Mouse (Mus musculus) activated CD4-positive, CD25-positive, alpha-beta regulatory T cell, adult 4 months (primary cell): Measurements from ENCODE around the gene Sema4a. TPM values are rescaled to one million over a fixed set of nuclear protein-coding genes. Genes with fewer than 3 reads are reported as not detected.
A peak's percentile ranks its signal among the peaks of the same experiment; 100 is the strongest.

Experiments
- ATAC-seq: one replicate; pipeline ENCODE4 v1.8.0; 2017
- polyA plus RNA-seq, 2 experiments: library from polyadenylated mRNA; unstranded; fragments of 100-300 nt; shearing (Covaris generic); gene quantifications; one replicate each; pipeline ENCODE4 v1.2.1; 2017

Gene Sema4a
- polyA plus RNA-seq, 2 experiments from 2014 or later: 31.5 to 44.8 TPM

DNA sequence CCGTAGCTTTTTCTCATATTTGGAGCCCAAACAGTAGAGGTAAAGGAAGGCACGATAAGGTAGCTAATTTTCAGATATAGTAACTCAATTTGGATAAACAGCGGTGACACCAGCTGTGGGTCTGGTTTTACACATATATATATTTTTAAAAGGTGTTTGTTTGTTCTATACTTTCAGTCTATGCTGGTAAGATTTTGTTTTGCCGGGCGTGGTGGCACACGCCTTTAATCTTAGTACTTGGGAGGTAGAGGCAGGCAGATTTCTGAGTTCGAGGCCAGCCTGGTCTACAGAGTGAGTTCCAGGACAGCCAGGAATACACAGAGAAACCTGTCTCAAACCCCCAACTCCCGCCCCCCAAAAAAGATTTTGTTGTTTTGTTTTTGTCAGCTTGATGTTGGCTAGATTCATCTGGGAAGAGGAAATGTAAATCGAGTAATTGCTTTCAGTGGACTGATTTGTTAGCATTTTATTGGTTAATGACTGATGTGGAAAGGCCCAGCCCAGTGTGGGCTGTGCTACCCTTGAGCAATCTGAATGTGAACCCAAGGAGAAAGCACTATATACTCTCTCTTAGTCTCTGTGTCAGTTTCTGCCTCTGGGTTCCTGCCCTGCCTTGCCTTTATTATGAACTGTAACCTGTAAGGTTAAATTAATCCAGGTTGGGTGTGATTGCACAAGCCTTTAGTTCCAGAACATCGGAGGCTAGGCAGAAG is 35.1 kb downstream of the Sema4a start:
- no peak for ATAC-seq

- no peak for ATAC-seq
These were observed 35.7 kb downstream of the Sema4a start for GRCm38 (mm10) chr3:88425330-88425689.

- ATAC-seq: peak; percentile 100
These were observed 36.2 kb downstream of the Sema4a start, which contains the start of gene Slc25a44 for GRCm38 (mm10) chr3:88424605-88425329. TSS of gene Slc25a44 (minus strand) at chr3:88425139.

DNA sequence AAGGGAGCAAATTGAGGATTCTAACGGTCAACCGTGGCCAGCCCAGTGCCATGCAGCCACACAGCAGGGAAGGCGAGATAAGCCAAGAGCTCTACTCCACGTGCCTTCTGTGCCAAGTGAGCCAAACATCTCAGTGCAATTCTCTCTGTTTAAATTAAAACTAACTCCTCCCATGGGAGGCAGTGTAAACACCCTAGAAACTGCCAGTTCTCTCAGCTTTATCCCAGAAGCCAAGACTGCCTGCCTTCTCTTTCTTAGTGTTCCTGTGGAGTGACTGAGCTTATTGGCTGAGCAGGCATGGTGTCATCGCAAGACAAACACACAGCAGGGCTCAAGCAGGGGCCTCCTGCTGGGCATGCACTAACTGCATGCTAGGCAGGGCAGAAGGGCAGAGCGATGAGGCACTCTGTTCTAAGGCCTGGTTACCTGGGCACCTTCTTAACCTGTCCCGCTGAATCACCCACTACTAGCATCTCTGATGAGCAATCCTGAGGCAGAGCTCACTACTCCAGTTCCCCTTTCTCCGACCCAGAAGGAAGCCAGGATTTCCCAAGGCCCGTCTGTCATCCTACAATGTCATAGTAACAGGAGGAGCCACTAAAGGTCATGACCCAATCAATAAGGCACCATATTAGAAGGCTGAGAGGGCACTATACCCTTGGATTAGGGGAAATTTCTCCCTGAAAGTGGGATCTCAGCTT is 38.8 kb downstream of the Sema4a start:
- no peak for ATAC-seq

- ATAC-seq: no peak
These were observed 40.2 kb downstream of the Sema4a start for GRCm38 (mm10) chr3:88420771-88421170.

- ATAC-seq: no peak
These were observed 43.0 kb downstream of the Sema4a start for GRCm38 (mm10) chr3:88418016-88418415.

- no peak for ATAC-seq
These were observed 45.3 kb downstream of the Sema4a start for GRCm38 (mm10) chr3:88415668-88416067.

GRCm38 (mm10) chr3:88412636-88413035 is 48.3 kb downstream of the Sema4a start:
- ATAC-seq: no peak

DNA sequence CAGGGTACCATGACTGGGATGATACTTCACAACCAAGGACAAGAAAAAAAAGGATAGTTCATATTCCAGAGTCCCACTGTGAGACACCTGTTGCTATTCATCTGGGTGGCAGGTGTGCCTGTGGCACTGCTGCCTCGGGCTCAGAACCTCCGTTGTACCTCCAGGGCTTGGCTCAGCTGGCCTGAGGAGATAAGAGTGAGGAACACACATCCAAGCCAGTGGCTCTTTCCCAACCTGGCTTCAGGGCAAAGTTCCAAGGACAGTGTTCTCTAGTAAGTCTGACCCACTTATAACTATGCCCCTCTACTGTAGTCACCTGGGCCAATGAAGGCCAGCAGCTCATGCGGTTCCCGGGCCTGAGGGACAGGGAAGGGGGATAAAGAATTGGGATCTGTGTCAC is 49.3 kb downstream of the Sema4a start:
- no peak for ATAC-seq

GRCm38 (mm10) chr3:88410645-88411031 is 50.3 kb downstream of the Sema4a start:
- ATAC-seq: no peak

GRCm38 (mm10) chr3:88409741-88410644 is 51.0 kb downstream of the Sema4a start, which contains the start of gene Pmf1:
TSS of gene Pmf1 (minus strand) at chr3:88410331.
- ATAC-seq: peak; percentile 96

DNA sequence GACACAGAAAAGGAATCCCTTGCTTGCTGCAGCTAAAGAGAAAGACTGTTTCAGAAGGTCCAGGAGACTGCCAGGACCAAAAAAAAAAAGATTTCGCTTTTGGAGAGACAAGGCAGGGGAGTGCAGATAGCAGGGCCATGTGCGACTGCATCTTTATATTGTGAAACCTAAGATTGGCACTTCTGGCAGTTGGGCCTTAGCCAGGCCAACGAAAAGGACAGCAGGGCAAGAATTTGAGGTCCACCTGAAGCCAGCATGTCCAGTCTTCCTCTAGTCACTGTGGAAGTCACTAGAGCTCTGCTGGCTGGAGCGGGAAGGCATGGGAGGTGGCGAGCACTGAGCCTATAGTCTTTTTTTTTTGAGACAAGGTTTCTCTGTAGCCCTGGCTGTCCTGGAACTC is 52.0 kb downstream of the Sema4a start:
- no peak for ATAC-seq

DNA sequence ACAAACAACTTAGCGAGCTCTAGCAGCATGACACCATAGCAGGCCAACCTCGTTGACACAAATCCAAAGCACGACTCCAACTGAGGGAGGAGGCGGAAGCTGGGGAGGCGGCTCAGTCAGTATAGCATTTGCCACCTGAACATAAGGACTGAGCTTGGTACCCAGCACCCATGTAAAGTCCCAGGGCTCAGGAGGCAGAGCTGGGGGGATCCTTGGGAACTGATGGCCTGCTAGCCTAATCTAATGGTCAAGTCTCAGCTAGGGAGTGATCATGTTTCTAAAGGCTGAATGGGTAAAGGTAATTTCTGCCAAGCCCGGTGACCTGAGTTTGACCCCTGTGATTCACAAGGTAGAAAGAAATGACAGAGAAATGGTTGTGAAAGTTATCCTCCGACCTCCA is 53.5 kb downstream of the Sema4a start:
- no peak for ATAC-seq

GRCm38 (mm10) chr3:88407090-88407489 is 53.9 kb downstream of the Sema4a start:
- no peak for ATAC-seq

- no peak for ATAC-seq
These were observed 57.3 kb downstream of the Sema4a start for GRCm38 (mm10) chr3:88403522-88404230.

DNA sequence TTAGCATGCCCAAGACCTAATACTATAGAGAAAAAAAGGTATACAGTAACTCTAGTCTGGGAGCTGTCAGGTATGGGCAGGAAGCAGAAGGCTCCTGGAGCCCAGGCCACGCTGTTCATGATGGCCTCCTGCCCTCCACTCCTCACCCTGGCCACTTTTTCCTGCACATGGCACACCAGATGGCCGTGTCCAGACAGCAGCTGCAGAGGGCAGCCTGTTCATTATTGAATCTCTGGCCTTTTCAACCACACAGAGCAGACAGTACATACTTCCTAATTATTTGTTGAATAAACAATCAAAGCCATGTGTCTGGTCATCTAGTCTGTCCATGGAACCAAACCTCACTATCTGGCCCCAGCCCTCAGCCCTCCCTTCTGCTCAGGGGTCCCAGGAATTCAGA is 62.3 kb downstream of the Sema4a start:
- ATAC-seq: no peak

DNA sequence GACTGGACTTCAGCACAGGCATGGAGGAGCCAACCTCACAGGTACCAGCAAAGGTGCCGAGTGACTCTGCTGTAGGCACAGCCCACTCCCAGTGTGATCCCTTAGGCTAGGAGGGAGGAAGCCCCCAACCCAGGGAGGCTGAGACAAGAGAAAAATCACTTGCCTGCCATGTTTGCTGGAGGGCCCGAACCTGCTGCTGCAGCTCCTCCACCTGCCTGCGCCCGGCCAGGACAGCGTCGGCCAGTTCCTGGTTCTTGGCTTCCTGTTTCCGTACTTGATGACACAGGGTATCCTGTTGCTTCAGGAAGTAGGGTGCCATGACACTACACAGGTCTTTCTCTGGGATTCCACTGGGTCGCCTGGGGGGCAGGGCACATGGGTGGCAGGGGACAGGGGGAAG is 65.2 kb downstream of the Sema4a start:
- ATAC-seq: no peak

- ATAC-seq: no peak
These were observed 65.7 kb downstream of the Sema4a start for GRCm38 (mm10) chr3:88395288-88395687.

GRCm38 (mm10) chr3:88393776-88394375 is 67.1 kb downstream of the Sema4a start:
- no peak for ATAC-seq
